Mouse (Mus musculus): ENCODE data around the gene Aire.

Gene Aire

GRCm38 (mm10) chr10:78009184-78009944 lies 34.0 kb downstream of the Aire start:
- in situ Hi-C loops (cut with MboI, MseI) = loop anchor here (10.0 to 25.0 kb wide), 2 partner anchors 403 to 1975 kb away; partner anchors contain the start of genes Rrp1 and Zfp280b

GRCm38 (mm10) chr10:78008169-78008568 lies 35.2 kb downstream of the Aire start:
- in situ Hi-C loops (cut with MboI, MseI) = loop anchor here (10.0 to 25.0 kb wide), 2 partner anchors 404 to 1973 kb away; partner anchors contain the start of genes Rrp1 and Zfp280b

- in situ Hi-C loops (cut with MboI, MseI) = loop anchor here (10.0 to 25.0 kb wide), 2 partner anchors 405 to 1972 kb away; partner anchors contain the start of genes Rrp1 and Zfp280b
These were observed 36.2 kb downstream of the Aire start for GRCm38 (mm10) chr10:78007203-78007602.

GRCm38 (mm10) chr10:78005791-78006438 lies 37.5 kb downstream of the Aire start:
- in situ Hi-C loops (cut with MboI, MseI) = loop anchor here (10.0 to 25.0 kb wide), 2 partner anchors 406 to 1971 kb away; partner anchors contain the start of genes Rrp1 and Zfp280b

GRCm38 (mm10) chr10:78004479-78005100 lies 38.8 kb downstream of the Aire start:
- in situ Hi-C loops (cut with MboI, MseI) = loop anchor here (10.0 to 25.0 kb wide), 2 partner anchors 408 to 1970 kb away; partner anchors contain the start of genes Rrp1 and Zfp280b

GRCm38 (mm10) chr10:78002316-78002715 lies 41.1 kb downstream of the Aire start:
- in situ Hi-C loops (cut with MboI, MseI) = loop anchor here (10.0 to 25.0 kb wide), 2 partner anchors 410 to 1968 kb away; partner anchors contain the start of genes Rrp1 and Zfp280b

- in situ Hi-C loops (cut with MboI, MseI) = loop anchor here (10.0 to 25.0 kb wide), 2 partner anchors 411 to 1967 kb away; partner anchors contain the start of genes Rrp1 and Zfp280b
These were observed 41.6 kb downstream of the Aire start for GRCm38 (mm10) chr10:78001796-78002195.

- in situ Hi-C loops (cut with MboI, MseI) = loop anchor here (10.0 to 25.0 kb wide), 2 partner anchors 412 to 1965 kb away; partner anchors contain the start of genes Rrp1 and Zfp280b
These were observed 43.2 kb downstream of the Aire start for GRCm38 (mm10) chr10:78000200-78000599.

GRCm38 (mm10) chr10:77995639-77996038 lies 47.8 kb downstream of the Aire start:
- in situ Hi-C loops (cut with MboI, MseI) = no loop called here

- in situ Hi-C loops (cut with MboI, MseI) = no loop called here
These were observed 57.6 kb downstream of the Aire start for GRCm38 (mm10) chr10:77985775-77986174.

- in situ Hi-C loops (cut with MboI, MseI) = no loop called here
These were observed 58.8 kb downstream of the Aire start for GRCm38 (mm10) chr10:77984660-77985059.
